Mouse (Mus musculus): Measurements from ENCODE around the gene Csnka2ip. TPM values are rescaled to one million over a fixed set of nuclear protein-coding genes. Genes with fewer than 3 reads are reported as not detected.
A peak's percentile ranks its signal among the peaks of the same experiment; 100 is the strongest.

Csnka2ip gene
- polyA plus RNA-seq, 2 experiments = 0.04 TPM; not detected in 1

- H3K4me2 ChIP-seq (replicated peaks; ENCODE audit: low read depth, low read length, severe bottlenecking) = no peak overlapping the region
- DNase-seq (ENCODE audit: low spot score) = no peak
- no peaks in the 10 kb centered on the region for H3K9me3 ChIP-seq (ENCODE audit: control insufficient read depth, low read length)
- no peaks in the 10 kb centered on the region for H3K27me3 ChIP-seq (ENCODE audit: control insufficient read depth, insufficient read depth, low read length)
- 0 out of 2 replicates have a peak, but pooled peaks cover 2% of the 10 kb centered on the region for H3K4me1 ChIP-seq (ENCODE audit: control insufficient read depth, insufficient read depth, low read length)
- H3K36me3 ChIP-seq (ENCODE audit: control insufficient read depth, insufficient read depth, low read length) = no peaks in the 10 kb centered on the region
- no peak overlapping the region for H3K9ac ChIP-seq (ENCODE audit: low read depth, low read length, severe bottlenecking)
- ATAC-seq (ENCODE audit: low FRiP score, low read depth) = no peak
- TF ChIP-seq POLR2A (IDR thresholded peaks at IDR 0.05; ENCODE audit: borderline replicate concordance, extremely low read depth, insufficient read depth, insufficient read length) = no peak
- 74% methylated on average over 4 of the region's 4 CpGs for WGBS
- H3K27ac ChIP-seq (replicated peaks; ENCODE audit: low read depth, low read length) = no peak overlapping the region
- H3K4me3 ChIP-seq (replicated peaks; ENCODE audit: low read length) = no peak overlapping the region
These were observed 17.6 kb downstream of the Csnka2ip start for GRCm38 (mm10) chr16:64584591-64584990.

DNA sequence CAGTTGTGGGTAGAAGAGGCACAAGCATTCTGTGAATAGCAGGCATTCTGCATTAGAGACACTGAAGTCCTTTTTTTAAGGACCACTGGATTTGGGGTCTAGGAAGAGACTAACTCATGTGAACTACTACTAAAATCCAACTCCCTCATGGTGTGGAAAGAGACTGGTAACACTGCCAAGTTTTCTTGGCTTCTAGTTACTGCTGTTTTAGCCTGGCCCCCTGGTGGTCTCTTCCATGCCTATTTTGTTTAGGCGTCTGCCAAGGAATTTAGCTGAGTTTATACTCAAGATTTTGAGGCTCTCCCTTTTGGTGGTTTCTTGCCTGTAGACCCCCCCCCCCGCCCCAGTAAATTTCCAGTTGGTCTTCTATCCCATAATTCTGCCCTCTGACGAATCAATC lies 18.8 kb downstream of the Csnka2ip start:
- Histone ChIP-seq H3K36me3 (ENCODE audit: control insufficient read depth, insufficient read depth, low read length) (no peaks in the 10 kb centered on the region), H3K4me1 (ENCODE audit: control insufficient read depth, insufficient read depth, low read length) (0 out of 2 replicates have a peak, but pooled peaks cover 2% of the 10 kb centered on the region), H3K4me2 (replicated peaks; ENCODE audit: low read depth, low read length, severe bottlenecking) (no peak overlapping the region), H3K9me3 (ENCODE audit: control insufficient read depth, low read length) (no peaks in the 10 kb centered on the region), H3K4me3 (replicated peaks; ENCODE audit: low read length) (no peak overlapping the region), H3K9ac (ENCODE audit: low read depth, low read length, severe bottlenecking) (no peak overlapping the region), H3K27me3 (ENCODE audit: control insufficient read depth, insufficient read depth, low read length) (no peaks in the 10 kb centered on the region), H3K27ac (replicated peaks; ENCODE audit: low read depth, low read length) (no peak overlapping the region)
- DNase-seq (ENCODE audit: low spot score) (peak; percentile 87), ATAC-seq (ENCODE audit: low FRiP score, low read depth) (0 out of 2 replicates have a peak, but pooled peaks have one; percentile 23)
- TF ChIP-seq POLR2A (IDR thresholded peaks at IDR 0.05; ENCODE audit: borderline replicate concordance, extremely low read depth, insufficient read depth, insufficient read length) = no peak
- WGBS = 45% methylated on average over 3 of the region's 3 CpGs

DNA sequence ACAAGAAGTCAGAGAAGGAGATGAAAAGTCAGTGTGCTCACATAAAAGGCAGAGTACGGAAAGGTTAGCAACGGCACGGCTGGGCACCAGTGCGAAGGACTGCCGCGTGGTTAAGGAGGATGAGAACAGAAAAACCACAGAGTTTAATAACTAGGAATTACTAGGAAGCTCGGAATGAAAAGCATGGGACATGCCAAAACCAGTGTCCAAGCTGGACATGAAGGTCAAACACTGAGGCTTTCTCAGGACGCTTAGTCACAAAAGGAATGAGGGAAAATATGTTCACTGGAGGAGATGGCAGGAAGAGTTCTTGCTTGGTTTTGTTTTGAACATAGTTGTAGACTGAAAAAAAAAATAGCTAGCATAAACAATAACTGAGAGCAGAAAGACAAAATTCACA lies 32.7 kb downstream of the Csnka2ip start:
- no peak for TF ChIP-seq POLR2A (IDR thresholded peaks at IDR 0.05; ENCODE audit: borderline replicate concordance, extremely low read depth, insufficient read depth, insufficient read length)
- WGBS = 87% methylated on average over 8 of the region's 8 CpGs
- H3K4me1 ChIP-seq (ENCODE audit: control insufficient read depth, insufficient read depth, low read length) = no peaks in the 10 kb centered on the region
- no peak overlapping the region for H3K27ac ChIP-seq (replicated peaks; ENCODE audit: low read depth, low read length)
- H3K4me2 ChIP-seq (replicated peaks; ENCODE audit: low read depth, low read length, severe bottlenecking) = no peak overlapping the region
- no peaks in the 10 kb centered on the region for H3K36me3 ChIP-seq (ENCODE audit: control insufficient read depth, insufficient read depth, low read length)
- no peak for ATAC-seq (ENCODE audit: low FRiP score, low read depth)
- H3K27me3 ChIP-seq (ENCODE audit: control insufficient read depth, insufficient read depth, low read length) = no peaks in the 10 kb centered on the region
- no peak for DNase-seq (ENCODE audit: low spot score)
- H3K4me3 ChIP-seq (replicated peaks; ENCODE audit: low read length) = no peak overlapping the region
- no peak overlapping the region for H3K9ac ChIP-seq (ENCODE audit: low read depth, low read length, severe bottlenecking)
- no peaks in the 10 kb centered on the region for H3K9me3 ChIP-seq (ENCODE audit: control insufficient read depth, low read length)

DNA sequence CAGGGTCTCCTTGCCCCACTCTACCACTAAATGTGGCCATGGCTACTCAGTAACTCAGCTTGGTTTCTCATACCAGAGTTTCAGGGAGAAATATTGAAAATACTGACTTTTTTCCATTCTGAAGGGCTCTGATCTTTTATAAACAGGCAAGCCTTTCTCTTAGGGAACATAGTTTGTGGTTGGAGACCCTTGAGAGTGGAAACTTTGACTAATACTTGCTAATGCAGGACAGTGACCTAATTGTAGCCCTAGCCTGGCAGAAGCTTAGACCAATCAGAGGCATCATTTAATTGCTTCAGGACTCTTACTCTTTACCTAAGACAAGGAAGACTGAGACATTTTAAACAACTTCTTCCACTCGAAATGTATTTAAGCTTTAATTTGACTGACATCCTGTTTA lies 39.1 kb downstream of the Csnka2ip start:
- no peaks in the 10 kb centered on the region for H3K9me3 ChIP-seq (ENCODE audit: control insufficient read depth, low read length)
- 68% methylated on average over 1 of the region's 1 CpGs for WGBS
- ATAC-seq (ENCODE audit: low FRiP score, low read depth) (no peak), DNase-seq (ENCODE audit: low spot score) (no peak)
- no peak overlapping the region for H3K27ac ChIP-seq (replicated peaks; ENCODE audit: low read depth, low read length)
- TF ChIP-seq POLR2A (IDR thresholded peaks at IDR 0.05; ENCODE audit: borderline replicate concordance, extremely low read depth, insufficient read depth, insufficient read length) = no peak
- no peak overlapping the region for H3K4me3 ChIP-seq (replicated peaks; ENCODE audit: low read length)
- no peaks in the 10 kb centered on the region for H3K36me3 ChIP-seq (ENCODE audit: control insufficient read depth, insufficient read depth, low read length)
- H3K27me3 ChIP-seq (ENCODE audit: control insufficient read depth, insufficient read depth, low read length) = no peaks in the 10 kb centered on the region
- H3K4me2 ChIP-seq (replicated peaks; ENCODE audit: low read depth, low read length, severe bottlenecking) = no peak overlapping the region
- H3K9ac ChIP-seq (ENCODE audit: low read depth, low read length, severe bottlenecking) = no peak overlapping the region
- H3K4me1 ChIP-seq (ENCODE audit: control insufficient read depth, insufficient read depth, low read length) = no peaks in the 10 kb centered on the region

GRCm38 (mm10) chr16:64558518-64558917 lies 43.7 kb downstream of the Csnka2ip start:
- Histone ChIP-seq H3K4me3 (replicated peaks; ENCODE audit: low read length) (no peak overlapping the region), H3K4me2 (replicated peaks; ENCODE audit: low read depth, low read length, severe bottlenecking) (no peak overlapping the region), H3K4me1 (ENCODE audit: control insufficient read depth, insufficient read depth, low read length) (no peaks in the 10 kb centered on the region), H3K36me3 (ENCODE audit: control insufficient read depth, insufficient read depth, low read length) (no peaks in the 10 kb centered on the region), H3K27ac (replicated peaks; ENCODE audit: low read depth, low read length) (no peak overlapping the region), H3K9me3 (ENCODE audit: control insufficient read depth, low read length) (no peaks in the 10 kb centered on the region), H3K9ac (ENCODE audit: low read depth, low read length, severe bottlenecking) (no peak overlapping the region), H3K27me3 (ENCODE audit: control insufficient read depth, insufficient read depth, low read length) (no peaks in the 10 kb centered on the region)
- no peak for DNase-seq (ENCODE audit: low spot score)
- ATAC-seq (ENCODE audit: low FRiP score, low read depth) = no peak
- 54% methylated on average over 2 of the region's 2 CpGs for WGBS
- no peak for TF ChIP-seq POLR2A (IDR thresholded peaks at IDR 0.05; ENCODE audit: borderline replicate concordance, extremely low read depth, insufficient read depth, insufficient read length)

DNA sequence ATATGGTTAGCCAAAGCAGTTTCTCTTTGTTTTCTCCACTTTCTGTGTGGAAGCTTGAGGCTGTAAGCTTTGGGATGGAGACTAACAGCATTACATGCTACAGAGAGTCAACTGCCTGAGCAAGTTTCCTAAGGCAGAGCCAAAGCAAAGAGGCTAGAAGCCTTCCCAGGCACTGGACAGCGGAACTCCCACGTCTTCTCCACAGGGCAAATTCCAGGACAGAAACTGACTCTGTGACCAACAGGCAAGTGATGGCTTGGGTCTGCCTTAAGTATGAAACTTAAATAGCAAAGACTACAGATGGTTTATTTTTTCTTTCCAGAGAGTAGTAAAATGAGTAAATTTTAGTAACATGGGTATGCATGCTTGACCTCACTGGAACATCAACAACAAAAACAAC lies 75.3 kb downstream of the Csnka2ip start:
- Histone ChIP-seq H3K4me1 (ENCODE audit: control insufficient read depth, insufficient read depth, low read length) (no peaks in the 10 kb centered on the region), H3K4me2 (replicated peaks; ENCODE audit: low read depth, low read length, severe bottlenecking) (no peak overlapping the region), H3K36me3 (ENCODE audit: control insufficient read depth, insufficient read depth, low read length) (no peaks in the 10 kb centered on the region), H3K27ac (replicated peaks; ENCODE audit: low read depth, low read length) (no peak overlapping the region), H3K9ac (ENCODE audit: low read depth, low read length, severe bottlenecking) (no peak overlapping the region), H3K9me3 (ENCODE audit: control insufficient read depth, low read length) (no peaks in the 10 kb centered on the region), H3K4me3 (replicated peaks; ENCODE audit: low read length) (no peak overlapping the region), H3K27me3 (ENCODE audit: control insufficient read depth, insufficient read depth, low read length) (no peaks in the 10 kb centered on the region)
- WGBS = 83% methylated on average over 2 of the region's 2 CpGs
- TF ChIP-seq POLR2A (IDR thresholded peaks at IDR 0.05; ENCODE audit: borderline replicate concordance, extremely low read depth, insufficient read depth, insufficient read length) = no peak
- DNase-seq (ENCODE audit: low spot score) = no peak
- ATAC-seq (ENCODE audit: low FRiP score, low read depth) = no peak

All from limb, embryonic 14.5 days (tissue).